Mouse (Mus musculus): ENCODE results near the gene Rhebl1. TPM values are rescaled to one million over a fixed set of nuclear protein-coding genes. Genes with fewer than 3 reads are reported as not detected.
A peak's percentile ranks its signal among the peaks of the same experiment; 100 is the strongest.

The Rhebl1 gene
- total and polyA plus RNA-seq, 3 experiments: 10.1 to 16.6 TPM; not detected in 1

DNA sequence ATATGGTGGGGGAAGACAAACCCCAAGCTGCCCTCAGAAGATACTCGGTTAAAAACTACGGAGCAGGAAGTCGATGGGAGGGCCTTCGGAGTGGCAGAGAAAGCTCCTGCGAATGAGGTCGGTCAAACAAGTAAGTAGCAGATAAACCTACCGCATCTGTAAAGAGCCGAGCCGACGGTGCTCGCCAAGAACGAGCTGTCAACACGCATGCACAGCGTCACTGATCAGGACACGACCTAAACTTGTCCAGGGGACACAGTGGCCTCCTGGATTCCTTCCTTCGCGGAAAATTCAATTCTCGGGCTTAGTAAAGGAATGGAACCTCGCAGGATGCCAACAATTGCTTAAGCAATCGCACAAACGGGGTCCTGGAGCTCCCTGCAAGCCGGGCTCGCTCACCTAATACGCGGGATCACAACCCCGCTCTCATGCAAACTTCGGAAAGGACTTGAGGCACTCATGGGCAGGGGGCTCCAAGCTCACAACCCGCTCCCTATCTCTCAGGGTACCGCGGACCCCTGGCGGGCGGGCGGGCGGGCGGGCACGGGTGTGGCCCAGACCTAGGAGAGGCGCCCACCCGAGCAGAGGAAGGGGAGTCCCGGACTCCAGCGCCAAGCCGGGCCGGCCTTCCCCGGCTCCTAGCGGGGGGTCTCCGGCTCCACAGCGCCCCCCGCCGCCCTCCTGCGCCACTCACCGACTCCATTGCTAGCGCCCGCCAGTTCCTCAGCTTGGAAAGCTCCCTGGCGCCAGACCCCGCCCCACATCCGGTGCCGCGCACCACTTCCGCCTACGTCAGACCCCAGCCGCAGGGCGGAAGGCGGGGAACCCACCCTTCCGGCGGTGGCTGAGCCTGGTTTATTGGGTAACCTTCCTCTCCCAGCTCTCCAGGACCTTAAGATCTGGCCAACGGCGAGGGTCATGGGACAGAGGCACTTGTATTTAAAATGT lies 63.3 kb downstream of the Rhebl1 start, which contains the start of gene Prkag1:
TSS of gene Prkag1 (minus strand) at position 786 of the 948 bp plus-strand sequence.
- peaks cover 0 to 25% of the 10 kb centered on the region in 2 experiments; a peak in 2 of 4 replicates for H3K36me3 ChIP-seq (ENCODE audit: control insufficient read depth in 1 of 2, insufficient read depth in 2 of 2, low read length in 2 of 2)
- TF ChIP-seq POLR2AphosphoS2 (IDR thresholded peaks at IDR 0.05; ENCODE audit: low read length) (peak; percentile 99; the same call in 1 of the 2 replicates), MEF2A (IDR thresholded peaks at IDR 0.05; ENCODE audit: extremely low read depth, insufficient replicate concordance, low read depth, low read length, poor library complexity, severe bottlenecking) (no peak), CHD1 (IDR thresholded peaks at IDR 0.05; ENCODE audit: low read depth, low read length) (no peak), CTCF (IDR thresholded peaks at IDR 0.05 in 2 of 3, conservative IDR thresholded peaks at IDR 0.05 in 1 of 3; ENCODE audit: control insufficient read depth in 1 of 3, insufficient read depth in 1 of 3, low read depth in 2 of 3, low read length in 3 of 3, poor library complexity in 1 of 3, severe bottlenecking in 1 of 3) (peak in 2 of 3 experiments; percentile 73 to 88; a peak in 5 of 6 replicates), ZC3H11A (IDR thresholded peaks at IDR 0.05; ENCODE audit: low read depth, low read length) (no peak), GATA1 (IDR thresholded peaks at IDR 0.05; ENCODE audit: low read depth, low read length) (peak; percentile 70), TCF12 (IDR thresholded peaks at IDR 0.05; ENCODE audit: low read depth, low read length) (peak; percentile 83), POLR2A (IDR thresholded peaks at IDR 0.05; ENCODE audit: control insufficient read depth in 1 of 2, insufficient read depth in 1 of 2, low read depth in 1 of 2, low read length in 2 of 2, poor library complexity in 1 of 2) (peak; percentile 70 to 91; a peak in 3 of 4 replicates), MAX (IDR thresholded peaks at IDR 0.05; ENCODE audit: low read length) (peak; percentile 75), ELF1 (IDR thresholded peaks at IDR 0.05; ENCODE audit: low read depth, low read length) (peak; percentile 99), KAT2A (conservative IDR thresholded peaks at IDR 0.05; ENCODE audit: low read depth, low read length) (peak; percentile 65; the same call in 1 of the 2 replicates), TAL1 (IDR thresholded peaks at IDR 0.05; ENCODE audit: low read length) (peak; percentile 57), MAZ (IDR thresholded peaks at IDR 0.05; ENCODE audit: low read depth, low read length) (peak; percentile 96), NRF1 (IDR thresholded peaks at IDR 0.05; ENCODE audit: insufficient read depth, low read depth, low read length, poor library complexity, severe bottlenecking) (peak; percentile 64), CHD2 (IDR thresholded peaks at IDR 0.05; ENCODE audit: low read length) (no peak), RCOR1 (IDR thresholded peaks at IDR 0.05; ENCODE audit: low read depth, low read length) (peak; percentile 58), SMC3 (IDR thresholded peaks at IDR 0.05; ENCODE audit: low read depth, low read length) (no peak), MYB (IDR thresholded peaks at IDR 0.05; ENCODE audit: low read depth, low read length) (no peak), RAD21 (IDR thresholded peaks at IDR 0.05; ENCODE audit: low read depth, low read length) (no peak), SIN3A (IDR thresholded peaks at IDR 0.05; ENCODE audit: low read length) (peak; percentile 85), TBP (IDR thresholded peaks at IDR 0.05; ENCODE audit: low read depth, low read length) (peak; percentile 94), ZKSCAN1 (IDR thresholded peaks at IDR 0.05; ENCODE audit: low read depth, low read length) (no peak), GABPA (IDR thresholded peaks at IDR 0.05; ENCODE audit: low read depth, low read length) (no peak), JUND (IDR thresholded peaks at IDR 0.05; ENCODE audit: low read depth, low read length) (no peak), NELFE (IDR thresholded peaks at IDR 0.05; ENCODE audit: low read depth, low read length) (peak; percentile 98), ZMIZ1 (IDR thresholded peaks at IDR 0.05; ENCODE audit: low read depth, low read length) (peak; percentile 99), USF1 (IDR thresholded peaks at IDR 0.05; ENCODE audit: low read depth, low read length) (no peak), MYC (IDR thresholded peaks at IDR 0.05; ENCODE audit: low read depth, low read length) (peak; percentile 56; the same call in 1 of the 2 replicates), UBTF (IDR thresholded peaks at IDR 0.05; ENCODE audit: borderline replicate concordance, insufficient read depth, low read depth, low read length) (no peak), MXI1 (IDR thresholded peaks at IDR 0.05; ENCODE audit: low read depth, low read length) (peak; percentile 90), HCFC1 (IDR thresholded peaks at IDR 0.05; ENCODE audit: low read depth, low read length) (peak; percentile 89), ZNF384 (IDR thresholded peaks at IDR 0.05; ENCODE audit: low read depth, low read length) (no peak; the same call in 1 of the 2 replicates), E2F4 (IDR thresholded peaks at IDR 0.05; ENCODE audit: borderline replicate concordance, low read depth, low read length) (peak; percentile 74; the same call in 1 of the 2 replicates), POLR2AphosphoS5 (IDR thresholded peaks at IDR 0.05; ENCODE audit: borderline replicate concordance, low read depth, low read length) (0 out of 2 replicates have a peak, but pooled peaks have one; percentile 71), MAFK (IDR thresholded peaks at IDR 0.05; ENCODE audit: borderline replicate concordance, low read depth, low read length) (no peak)

More for the DNA sequence above, 63.3 kb downstream of the Rhebl1 start, which contains the start of gene Prkag1:
- peak within 1 kb of the TSS; percentile 82 for H3K9ac ChIP-seq (ENCODE audit: control insufficient read depth, low read depth, low read length, poor library complexity, severe bottlenecking)
- DNase-seq (ENCODE audit: low read depth, low spot score): peak; percentile 99
- H3K4me1 ChIP-seq (ENCODE audit: control insufficient read depth in 1 of 2, insufficient read depth in 2 of 2, low read length in 2 of 2): peaks cover 15 to 26% of the 10 kb centered on the region in 2 experiments
- peaks cover 27% of the 10 kb centered on the region for H3K79me2 ChIP-seq (ENCODE audit: control insufficient read depth, insufficient read depth, low read length, poor library complexity)
- H3K27ac ChIP-seq (ENCODE audit: control insufficient read depth, low read depth, low read length): peak within 1 kb of the TSS; percentile 97
- no peaks in the 10 kb centered on the region for H3K27me3 ChIP-seq (ENCODE audit: control insufficient read depth in 1 of 2, insufficient read depth in 2 of 2, low read length in 2 of 2)
- peak within 1 kb of the TSS; percentile 75 to 85 for H3K4me3 ChIP-seq (ENCODE audit: control insufficient read depth in 1 of 2, insufficient read depth in 1 of 2, low read depth in 2 of 2, low read length in 2 of 2)
- H3K9me3 ChIP-seq (replicated peaks; ENCODE audit: insufficient read depth, low read length): no peaks in the 10 kb centered on the region
